Mouse (Mus musculus): ENCODE results near the gene Trim31. TPM values are rescaled to one million over a fixed set of nuclear protein-coding genes. Genes with fewer than 3 reads are reported as not detected.

Gene Trim31
- polyA plus RNA-seq, 1 experiment from 2014 or later: not detected

DNA sequence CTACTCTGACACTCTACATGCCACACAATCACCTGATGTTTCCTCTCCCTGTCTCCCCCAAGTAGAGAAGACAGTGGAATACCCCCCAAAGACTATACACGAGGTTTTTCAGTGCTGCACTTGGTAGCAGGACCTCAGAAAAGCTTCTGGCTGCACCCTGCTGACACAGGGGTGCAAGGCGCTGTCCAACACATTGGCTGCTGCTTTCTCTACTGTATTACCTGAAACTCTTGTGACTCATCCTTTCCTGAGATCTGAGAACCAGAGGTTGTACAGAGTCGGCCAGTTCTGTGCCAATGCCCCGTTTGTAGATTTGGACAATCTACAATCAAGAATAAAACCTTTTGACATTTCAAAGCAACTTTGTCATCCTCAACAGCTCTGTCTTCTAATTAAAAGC lies 11.9 kb downstream of the Trim31 start:
- 66% methylated on average over 4 of the region's 4 CpGs for WGBS
- Histone ChIP-seq H3K36me3 (ENCODE audit: control insufficient read depth, insufficient read depth, low read length) (no peaks in the 10 kb centered on the region), H3K4me3 (ENCODE audit: low read length) (no peak overlapping the region), H3K9ac (ENCODE audit: low read depth, low read length) (no peak overlapping the region), H3K4me1 (ENCODE audit: control insufficient read depth, insufficient read depth, low read depth, low read length) (no peaks in the 10 kb centered on the region), H3K9me3 (ENCODE audit: control insufficient read depth, low read length) (no peaks in the 10 kb centered on the region), H3K4me2 (ENCODE audit: low read length) (no peak overlapping the region), H3K27ac (ENCODE audit: low read depth, low read length) (no peak overlapping the region), H3K27me3 (replicated peaks; ENCODE audit: control insufficient read depth, insufficient read depth, low read length) (no peaks in the 10 kb centered on the region)
- ATAC-seq: no peak

DNA sequence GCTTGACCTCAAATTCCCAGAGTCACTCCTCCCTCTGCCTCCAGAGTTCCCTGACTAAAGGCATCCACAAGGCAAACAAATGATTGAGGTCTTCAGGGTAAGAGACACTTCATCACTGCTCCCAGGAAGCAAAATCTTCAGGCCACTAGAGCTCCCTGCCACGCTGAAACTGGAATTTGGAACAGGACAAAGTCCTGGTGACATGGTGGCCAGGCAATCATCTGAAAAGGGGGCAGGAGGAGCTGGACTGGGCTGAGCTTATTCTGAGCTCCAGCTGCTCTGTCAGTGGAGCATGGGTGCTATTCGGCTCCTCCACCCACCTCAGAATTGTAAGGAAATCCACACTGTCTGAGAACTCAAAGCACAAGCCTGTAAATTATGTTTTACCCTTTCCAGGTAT lies 14.1 kb downstream of the Trim31 start:
- no peaks in the 10 kb centered on the region for H3K36me3 ChIP-seq (ENCODE audit: control insufficient read depth, insufficient read depth, low read length)
- H3K4me2 ChIP-seq (ENCODE audit: low read length): no peak overlapping the region
- no peaks in the 10 kb centered on the region for H3K27me3 ChIP-seq (replicated peaks; ENCODE audit: control insufficient read depth, insufficient read depth, low read length)
- no peaks in the 10 kb centered on the region for H3K9me3 ChIP-seq (ENCODE audit: control insufficient read depth, low read length)
- no peak overlapping the region for H3K27ac ChIP-seq (ENCODE audit: low read depth, low read length)
- H3K4me3 ChIP-seq (ENCODE audit: low read length): no peak overlapping the region
- no peak for ATAC-seq
- no peaks in the 10 kb centered on the region for H3K4me1 ChIP-seq (ENCODE audit: control insufficient read depth, insufficient read depth, low read depth, low read length)
- WGBS: 69% methylated on average over 2 of the region's 2 CpGs
- H3K9ac ChIP-seq (ENCODE audit: low read depth, low read length): no peak overlapping the region

DNA sequence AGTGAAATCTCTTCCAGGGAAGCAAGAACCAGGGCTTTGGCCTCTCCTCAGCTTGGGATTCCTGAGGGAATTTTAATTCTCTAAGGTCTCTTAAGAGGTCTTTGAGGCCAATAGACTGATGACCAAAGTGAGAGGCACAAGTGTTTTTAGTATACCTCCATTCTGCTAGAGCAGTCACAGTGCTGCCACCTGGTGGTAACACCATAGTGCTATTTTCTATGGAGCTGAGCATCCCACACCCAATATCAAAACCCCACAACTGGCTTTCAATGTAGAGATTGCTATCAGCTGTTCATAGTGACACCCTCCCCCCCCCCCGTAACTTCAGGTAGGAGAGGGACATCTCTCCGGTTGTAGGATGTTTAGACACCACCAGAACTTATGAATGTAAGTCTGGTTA lies 16.2 kb downstream of the Trim31 start:
- H3K27me3 ChIP-seq (replicated peaks; ENCODE audit: control insufficient read depth, insufficient read depth, low read length): no peaks in the 10 kb centered on the region
- no peak overlapping the region for H3K4me2 ChIP-seq (ENCODE audit: low read length)
- no peaks in the 10 kb centered on the region for H3K9me3 ChIP-seq (ENCODE audit: control insufficient read depth, low read length)
- 12% methylated on average over 2 of the region's 2 CpGs for WGBS
- no peak overlapping the region for H3K9ac ChIP-seq (ENCODE audit: low read depth, low read length)
- H3K36me3 ChIP-seq (ENCODE audit: control insufficient read depth, insufficient read depth, low read length): no peaks in the 10 kb centered on the region
- H3K4me3 ChIP-seq (ENCODE audit: low read length): no peak overlapping the region
- no peak for ATAC-seq
- H3K27ac ChIP-seq (ENCODE audit: low read depth, low read length): no peak overlapping the region
- no peaks in the 10 kb centered on the region for H3K4me1 ChIP-seq (ENCODE audit: control insufficient read depth, insufficient read depth, low read depth, low read length)

DNA sequence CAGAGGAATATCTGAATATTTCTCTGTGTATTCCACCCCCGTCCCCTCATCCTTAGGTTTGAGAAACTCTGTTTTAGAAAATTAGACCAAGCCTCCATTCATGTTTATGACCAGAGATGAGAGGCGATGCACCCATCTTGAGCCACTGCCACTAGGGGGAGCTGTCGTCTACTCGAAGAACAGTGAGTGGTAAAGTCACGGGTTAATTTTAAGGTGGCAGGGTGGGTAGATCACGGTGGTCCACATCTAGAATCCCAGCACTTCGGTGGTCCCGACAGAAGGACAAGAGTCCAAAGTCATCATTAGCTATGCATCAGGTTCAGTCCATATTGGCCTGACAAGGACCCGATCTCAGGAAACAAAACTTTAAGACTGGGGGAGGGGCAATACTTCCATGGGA lies 17.2 kb downstream of the Trim31 start:
- H3K4me3 ChIP-seq (ENCODE audit: low read length): no peak overlapping the region
- ATAC-seq: no peak
- H3K27me3 ChIP-seq (replicated peaks; ENCODE audit: control insufficient read depth, insufficient read depth, low read length): no peaks in the 10 kb centered on the region
- H3K36me3 ChIP-seq (ENCODE audit: control insufficient read depth, insufficient read depth, low read length): no peaks in the 10 kb centered on the region
- no peaks in the 10 kb centered on the region for H3K4me1 ChIP-seq (ENCODE audit: control insufficient read depth, insufficient read depth, low read depth, low read length)
- no peak overlapping the region for H3K27ac ChIP-seq (ENCODE audit: low read depth, low read length)
- 11% methylated on average over 9 of the region's 9 CpGs for WGBS
- H3K4me2 ChIP-seq (ENCODE audit: low read length): no peak overlapping the region
- H3K9me3 ChIP-seq (ENCODE audit: control insufficient read depth, low read length): no peaks in the 10 kb centered on the region
- no peak overlapping the region for H3K9ac ChIP-seq (ENCODE audit: low read depth, low read length)

DNA sequence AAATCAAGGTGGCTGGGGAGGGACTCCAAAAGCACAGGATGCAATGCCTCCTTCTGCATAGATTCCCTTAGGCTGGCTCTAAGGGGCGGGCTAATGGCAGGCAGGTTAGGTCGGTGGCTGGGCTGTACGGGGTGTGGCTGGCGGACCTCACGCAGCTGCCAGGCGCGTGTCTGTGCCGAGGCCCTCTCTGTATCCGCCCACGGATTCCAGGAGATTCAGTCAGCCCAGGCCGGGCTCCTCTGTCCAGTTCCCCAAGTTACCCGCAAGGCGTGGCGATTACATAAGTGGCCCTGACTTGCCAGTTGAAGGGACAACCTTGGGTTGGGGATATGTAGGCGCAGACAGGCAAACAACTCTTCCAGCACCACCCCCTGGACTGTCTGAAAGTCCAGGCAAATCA lies 22.3 kb downstream of the Trim31 start:
- Histone ChIP-seq H3K36me3 (ENCODE audit: control insufficient read depth, insufficient read depth, low read length) (no peaks in the 10 kb centered on the region), H3K4me2 (ENCODE audit: low read length) (no peak overlapping the region), H3K9me3 (ENCODE audit: control insufficient read depth, low read length) (no peaks in the 10 kb centered on the region), H3K27ac (ENCODE audit: low read depth, low read length) (no peak overlapping the region), H3K4me1 (ENCODE audit: control insufficient read depth, insufficient read depth, low read depth, low read length) (no peaks in the 10 kb centered on the region), H3K27me3 (replicated peaks; ENCODE audit: control insufficient read depth, insufficient read depth, low read length) (no peaks in the 10 kb centered on the region), H3K9ac (ENCODE audit: low read depth, low read length) (no peak overlapping the region), H3K4me3 (ENCODE audit: low read length) (no peak overlapping the region)
- ATAC-seq: no peak
- WGBS: 53% methylated on average over 15 of the region's 15 CpGs

DNA sequence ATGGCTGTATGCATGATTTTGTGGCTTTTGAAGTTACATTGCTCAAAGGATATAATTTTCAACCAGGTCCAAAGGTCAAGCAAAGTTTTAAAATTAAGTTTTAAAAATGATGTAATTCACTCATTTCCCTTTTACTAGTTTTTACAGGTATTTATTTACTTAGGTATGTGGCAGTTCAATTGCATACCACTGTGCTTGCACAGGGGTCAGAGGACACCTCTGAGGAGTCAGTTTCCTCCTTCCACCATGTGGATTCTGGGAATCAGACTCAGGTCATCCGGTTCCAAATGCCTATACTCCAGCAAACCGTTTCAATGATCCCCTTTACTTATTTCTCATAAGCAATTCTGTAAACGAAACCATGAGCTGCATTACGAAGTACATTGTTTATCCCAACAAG lies 24.8 kb downstream of the Trim31 start:
- Histone ChIP-seq H3K9me3 (ENCODE audit: control insufficient read depth, low read length) (no peaks in the 10 kb centered on the region), H3K27me3 (replicated peaks; ENCODE audit: control insufficient read depth, insufficient read depth, low read length) (no peaks in the 10 kb centered on the region), H3K4me3 (ENCODE audit: low read length) (no peak overlapping the region), H3K4me1 (ENCODE audit: control insufficient read depth, insufficient read depth, low read depth, low read length) (no peaks in the 10 kb centered on the region), H3K27ac (ENCODE audit: low read depth, low read length) (no peak overlapping the region), H3K36me3 (ENCODE audit: control insufficient read depth, insufficient read depth, low read length) (no peaks in the 10 kb centered on the region), H3K4me2 (ENCODE audit: low read length) (no peak overlapping the region), H3K9ac (ENCODE audit: low read depth, low read length) (no peak overlapping the region)
- no peak for ATAC-seq
- 86% methylated on average over 4 of the region's 4 CpGs for WGBS

DNA sequence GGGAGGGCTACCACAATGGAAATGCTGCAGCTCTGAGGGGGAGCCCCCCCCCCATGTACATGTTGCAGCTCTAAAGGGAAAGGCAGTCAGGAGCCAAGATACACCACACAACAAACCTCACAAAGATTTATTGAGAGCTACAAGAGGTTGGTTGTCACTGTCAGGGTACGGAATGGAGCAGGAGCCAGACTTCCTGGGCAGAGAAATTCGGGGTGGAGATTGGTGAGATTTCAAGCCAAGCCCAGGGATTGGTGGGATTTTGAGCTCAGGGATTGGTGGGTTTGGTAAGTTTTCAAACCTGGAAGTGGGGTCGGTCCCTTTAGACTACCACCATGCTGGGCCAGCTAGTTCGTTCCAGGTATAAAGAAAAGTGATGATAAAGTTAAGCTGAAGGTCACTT lies 25.6 kb downstream of the Trim31 start:
- ATAC-seq: no peak
- no peaks in the 10 kb centered on the region for H3K36me3 ChIP-seq (ENCODE audit: control insufficient read depth, insufficient read depth, low read length)
- no peaks in the 10 kb centered on the region for H3K4me1 ChIP-seq (ENCODE audit: control insufficient read depth, insufficient read depth, low read depth, low read length)
- WGBS: 68% methylated on average over 4 of the region's 4 CpGs
- no peaks in the 10 kb centered on the region for H3K27me3 ChIP-seq (replicated peaks; ENCODE audit: control insufficient read depth, insufficient read depth, low read length)
- no peak overlapping the region for H3K4me2 ChIP-seq (ENCODE audit: low read length)
- H3K9me3 ChIP-seq (ENCODE audit: control insufficient read depth, low read length): no peaks in the 10 kb centered on the region
- no peak overlapping the region for H3K27ac ChIP-seq (ENCODE audit: low read depth, low read length)
- H3K9ac ChIP-seq (ENCODE audit: low read depth, low read length): no peak overlapping the region
- H3K4me3 ChIP-seq (ENCODE audit: low read length): no peak overlapping the region

DNA sequence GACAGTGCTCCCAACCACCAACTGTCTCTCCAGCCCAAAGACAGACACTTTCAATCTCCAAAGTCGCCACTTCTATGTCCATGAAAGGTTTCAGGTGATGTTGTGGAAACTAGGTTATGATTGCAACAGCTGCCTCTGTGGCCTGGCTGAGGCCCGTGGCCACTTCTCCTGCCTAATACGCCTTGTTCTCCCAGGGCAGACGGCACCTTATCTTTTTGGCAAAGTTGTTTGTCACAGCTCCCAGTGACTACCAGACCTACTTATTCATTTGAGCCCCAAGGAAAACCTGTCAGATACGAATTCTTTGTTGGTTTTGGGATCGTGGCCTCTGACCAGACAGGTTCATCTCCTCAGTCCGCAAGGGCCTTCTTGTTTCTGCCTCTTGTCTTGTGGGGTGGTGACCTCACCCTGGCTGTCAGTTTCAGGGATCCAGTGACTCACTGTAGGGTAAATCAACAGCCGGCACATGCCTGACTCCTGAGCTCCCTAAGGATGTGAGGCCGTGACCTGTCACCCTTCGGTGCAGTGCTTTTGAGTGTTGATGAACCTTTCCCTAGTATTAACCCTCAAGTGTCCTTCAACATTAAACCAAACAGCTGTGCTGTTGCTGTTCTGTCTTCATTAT lies 29.7 kb downstream of the Trim31 start:
- no peak for ATAC-seq
- no peaks in the 10 kb centered on the region for H3K36me3 ChIP-seq (ENCODE audit: control insufficient read depth, insufficient read depth, low read length)
- no peak overlapping the region for H3K9ac ChIP-seq (ENCODE audit: low read depth, low read length)
- H3K4me1 ChIP-seq (ENCODE audit: control insufficient read depth, insufficient read depth, low read depth, low read length): no peaks in the 10 kb centered on the region
- H3K4me3 ChIP-seq (ENCODE audit: low read length): no peak overlapping the region
- WGBS: 67% methylated on average over 10 of the region's 10 CpGs
- no peaks in the 10 kb centered on the region for H3K27me3 ChIP-seq (replicated peaks; ENCODE audit: control insufficient read depth, insufficient read depth, low read length)
- no peak overlapping the region for H3K27ac ChIP-seq (ENCODE audit: low read depth, low read length)
- H3K9me3 ChIP-seq (ENCODE audit: control insufficient read depth, low read length): no peaks in the 10 kb centered on the region
- no peak overlapping the region for H3K4me2 ChIP-seq (ENCODE audit: low read length)

DNA sequence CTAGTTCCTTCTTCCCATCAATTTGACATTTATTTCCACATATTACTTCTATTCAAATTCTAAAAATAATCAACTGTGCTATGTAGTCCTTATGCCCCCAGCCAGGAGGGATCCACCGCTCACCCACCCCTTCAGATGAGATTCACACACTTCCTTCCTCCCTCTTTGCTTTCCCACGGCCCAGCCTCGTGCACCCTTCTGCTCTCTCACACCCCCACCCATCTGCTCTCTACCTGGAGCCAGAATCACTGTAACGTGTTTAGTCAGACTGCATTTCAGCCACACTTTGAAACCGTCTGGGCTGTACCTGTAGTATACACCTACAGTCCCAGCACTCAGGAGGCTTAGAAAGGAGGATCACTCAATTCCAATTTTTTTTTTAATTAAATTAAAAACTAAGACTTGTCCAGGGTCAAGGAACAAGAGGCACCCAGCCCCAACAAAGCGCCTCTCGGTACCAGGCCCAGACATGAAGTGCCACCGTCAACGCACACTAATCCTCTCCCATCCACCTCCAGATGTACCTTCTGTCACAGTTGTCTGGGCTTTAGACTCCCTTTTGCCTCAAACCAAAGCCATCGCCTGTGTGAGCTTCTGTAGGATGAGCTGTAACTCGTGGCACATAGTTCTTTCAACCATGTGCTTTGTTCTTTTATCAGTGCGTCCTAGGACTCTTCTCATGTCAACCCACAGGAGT lies 31.5 kb downstream of the Trim31 start:
- no peak overlapping the region for H3K9ac ChIP-seq (ENCODE audit: low read depth, low read length)
- no peak overlapping the region for H3K4me3 ChIP-seq (ENCODE audit: low read length)
- H3K27me3 ChIP-seq (replicated peaks; ENCODE audit: control insufficient read depth, insufficient read depth, low read length): no peaks in the 10 kb centered on the region
- WGBS: 79% methylated on average over 12 of the region's 12 CpGs
- H3K4me1 ChIP-seq (ENCODE audit: control insufficient read depth, insufficient read depth, low read depth, low read length): no peaks in the 10 kb centered on the region
- no peak for ATAC-seq
- H3K9me3 ChIP-seq (ENCODE audit: control insufficient read depth, low read length): no peaks in the 10 kb centered on the region
- H3K4me2 ChIP-seq (ENCODE audit: low read length): no peak overlapping the region
- no peaks in the 10 kb centered on the region for H3K36me3 ChIP-seq (ENCODE audit: control insufficient read depth, insufficient read depth, low read length)
- no peak overlapping the region for H3K27ac ChIP-seq (ENCODE audit: low read depth, low read length)

Measured in hindbrain, embryonic 16.5 days (tissue).